Mouse (Mus musculus): Measurements from ENCODE around the gene Pam.

The Pam gene

DNA sequence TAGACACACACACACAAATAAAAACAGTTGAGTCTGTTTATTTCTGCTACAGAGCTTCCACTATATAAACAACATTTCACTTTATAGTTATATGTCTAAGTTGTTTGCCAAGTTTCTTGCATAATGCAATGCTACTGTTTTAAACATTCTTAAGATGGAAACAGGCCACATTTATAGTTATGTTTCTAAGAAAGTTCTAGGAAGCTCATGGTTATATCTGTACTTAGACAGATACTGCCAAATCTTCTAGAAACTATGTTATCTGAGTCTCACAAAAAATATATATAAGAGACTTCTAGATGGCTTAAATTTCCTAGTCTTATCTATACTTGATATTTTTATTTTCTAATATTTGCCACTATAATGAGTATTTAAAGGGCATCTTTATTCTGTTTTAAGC is 342.2 kb downstream of the Pam start:
- no peak for DNase-seq

GRCm38 (mm10) chr1:97748163-97748562 is 347.3 kb downstream of the Pam start:
- DNase-seq = no peak

DNA sequence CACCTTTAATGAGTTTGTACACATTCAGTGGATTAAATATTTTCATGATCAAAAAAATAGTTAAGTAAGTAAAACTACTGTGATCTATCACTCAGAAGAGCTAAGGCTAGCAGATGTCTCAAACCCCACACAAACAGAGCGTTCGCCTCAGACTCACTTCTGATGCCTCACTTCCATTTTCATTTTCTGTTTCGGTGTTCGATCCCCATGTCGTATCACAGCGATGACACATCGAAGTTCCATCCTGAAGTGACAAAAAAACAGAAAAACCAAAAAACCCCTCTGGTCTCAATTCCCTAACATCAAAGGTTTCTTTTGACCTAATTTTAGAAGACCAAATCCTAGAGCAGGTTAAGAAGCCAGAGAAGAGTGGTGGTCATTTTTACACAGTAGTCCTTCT is 349.2 kb downstream of the Pam start:
- DNase-seq = no peak

DNA sequence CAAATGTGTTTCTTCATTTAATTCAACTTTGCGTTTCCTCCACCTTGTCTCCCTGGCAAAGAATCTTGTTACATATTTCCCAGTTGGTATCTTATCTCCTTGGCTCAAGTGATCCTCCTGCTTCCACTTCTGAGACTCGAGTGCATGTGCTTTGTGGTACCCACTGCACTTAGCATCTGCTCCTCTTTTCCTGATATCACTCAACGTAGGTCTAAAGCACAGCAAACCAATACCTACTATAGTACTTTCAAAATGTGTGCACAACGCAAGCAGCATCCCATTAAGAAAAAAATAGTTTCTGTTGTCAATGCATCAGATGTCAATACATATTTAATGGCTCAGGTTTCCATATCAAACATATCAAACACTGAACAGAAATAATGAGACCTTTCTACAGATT is 349.7 kb downstream of the Pam start:
- DNase-seq = no peak
